Mouse (Mus musculus) gastrocnemius, adult 8-10 months (tissue): ENCODE measurements around the gene Nudt14. TPM values are rescaled to one million over a fixed set of nuclear protein-coding genes. Genes with fewer than 3 reads are reported as not detected.
A peak's percentile ranks its signal among the peaks of the same experiment; 100 is the strongest.

Experiments
- DNase-seq, 2 experiments: peaks; one replicate each; pipeline ENCODE4 v3.0.0; 2022; ENCODE audit warnings: low spot score in 2 of 2
- microRNA-seq: library from miRNA; unstranded; fragments of <30 nt; microRNA quantifications from one replicate; pipeline ENCODE4 v1.2.0, GENCODE M21; 2022
- total RNA-seq, 4 experiments: library from RNA; stranded (reverse); gene quantifications; 2 replicates each; pipeline ENCODE4 v1.2.4; 2022

Gene Nudt14
- total RNA-seq, 4 experiments from 2014 or later = 5.2 to 8.8 (median 7.5) TPM

GRCm38 (mm10) chr12:112914527-112914926 is 27.4 kb downstream of the Nudt14 start:
- DNase-seq = no peak

- no peak for DNase-seq
These were observed 28.8 kb downstream of the Nudt14 start for GRCm38 (mm10) chr12:112912951-112913745.

GRCm38 (mm10) chr12:112911701-112912100 is 30.2 kb downstream of the Nudt14 start:
- no peak for DNase-seq

- no peak for DNase-seq
These were observed 32.9 kb downstream of the Nudt14 start for GRCm38 (mm10) chr12:112908991-112909390.

GRCm38 (mm10) chr12:112905001-112905400 is 36.9 kb downstream of the Nudt14 start:
- no peak for DNase-seq

GRCm38 (mm10) chr12:112903941-112904340 is 38.0 kb downstream of the Nudt14 start:
- DNase-seq = peak; percentile 57 to 67

- DNase-seq = no peak
These were observed 41.3 kb downstream of the Nudt14 start for GRCm38 (mm10) chr12:112900641-112901040.

- DNase-seq = no peak
These were observed 43.0 kb downstream of the Nudt14 start for GRCm38 (mm10) chr12:112898960-112899359.

GRCm38 (mm10) chr12:112898351-112898750 is 43.6 kb downstream of the Nudt14 start:
- no peak for DNase-seq

GRCm38 (mm10) chr12:112897522-112898212 is 44.3 kb downstream of the Nudt14 start:
- no peak for DNase-seq

GRCm38 (mm10) chr12:112894969-112895368 is 47.0 kb downstream of the Nudt14 start:
- DNase-seq = peak in 1 of 2 experiments; percentile 1

- no peak for DNase-seq
These were observed 47.5 kb downstream of the Nudt14 start for GRCm38 (mm10) chr12:112894303-112894884.

- no peak for DNase-seq
These were observed 56.5 kb downstream of the Nudt14 start for GRCm38 (mm10) chr12:112885465-112885864.

Small RNA genes within 50 kb of the gene (microRNA-seq; reads per million reads assigned to microRNA genes)
- gene Mir6941 = not detected

Other genes starting within 250 kb of the Nudt14 start
- 10 to 100 TPM in 3 of 4 experiments, 1 to 10 TPM in 1; 9.8 to 18.4 (median 12.5) TPM for gene Cep170b, start 221.7 kb downstream of the Nudt14 start, total RNA-seq
- 1 to 10 TPM in 3 of 4 experiments, under 1 TPM in 1; 0.48 to 2.5 (median 1.7) TPM for gene Pld4, start 181.5 kb downstream of the Nudt14 start, total RNA-seq
- gene Ahnak2, start 139.5 kb downstream of the Nudt14 start, total RNA-seq = 1 to 10 TPM; 6.9 to 8.7 (median 7.6) TPM
- under 1 TPM; 0.17 to 0.61 (median 0.45) TPM for gene Clba1, start 133.2 kb downstream of the Nudt14 start, total RNA-seq
- 1 to 10 TPM; 1.9 to 2.8 (median 2.5) TPM for gene Cdca4, start 112.7 kb downstream of the Nudt14 start, total RNA-seq
- not detected for gene Gpr132, start 73.9 kb downstream of the Nudt14 start, total RNA-seq
- 10 to 100 TPM; 22.3 to 31.0 (median 26.7) TPM for gene Jag2, start 12.3 kb downstream of the Nudt14 start, total RNA-seq
- gene Btbd6, start 34.4 kb upstream of the Nudt14 start, total RNA-seq = 10 to 100 TPM; 18.6 to 23.6 (median 21.7) TPM
- gene Brf1, start 58.6 kb upstream of the Nudt14 start, total RNA-seq = 10 to 100 TPM; 13.8 to 18.9 (median 18.4) TPM
- 10 to 100 TPM; 32.6 to 36.9 (median 36.3) TPM for gene Pacs2, start 72.4 kb upstream of the Nudt14 start, total RNA-seq
- gene Tex22, start 132.4 kb upstream of the Nudt14 start, total RNA-seq = not detected
- 10 to 100 TPM; 38.7 to 43.3 (median 41.8) TPM for gene Mta1, start 156.2 kb upstream of the Nudt14 start, total RNA-seq
- gene Crip2, start 198.1 kb upstream of the Nudt14 start, total RNA-seq = 10 to 100 TPM; 22.0 to 27.4 (median 24.3) TPM
- gene Crip1, start 204.2 kb upstream of the Nudt14 start, total RNA-seq = 10 to 100 TPM; 53.0 to 78.6 (median 58.5) TPM
- gene Tedc1, start 214.3 kb upstream of the Nudt14 start, total RNA-seq = under 1 TPM in 1 of 4 experiments, not detected in 3; 0.22 TPM
- gene Tmem121, start 243.8 kb upstream of the Nudt14 start, total RNA-seq = not detected